Mouse (Mus musculus) liver, embryonic 13.5 days (tissue): ENCODE results near the gene Hand2. TPM values are rescaled to one million over a fixed set of nuclear protein-coding genes. Genes with fewer than 3 reads are reported as not detected.
A peak's percentile ranks its signal among the peaks of the same experiment; 100 is the strongest.

Experiments
- ATAC-seq: fragments of 200-750 bp; cut with Nextera tagmentation; 2 replicates; pipeline ENCODE4 v1.8.0; 2017; ENCODE audit warnings: low read depth, mild to moderate bottlenecking, moderate number of reproducible peaks, moderate library complexity
- DNase-seq: peaks from one replicate; pipeline ENCODE4 v3.0.0; 2022
- H3K27ac ChIP-seq: fragments of 300-500 bp; sonication (generic); 2 replicates; pipeline ENCODE4 v1.5.1; 2015; ENCODE audit warnings: moderate library complexity, mild to moderate bottlenecking, inconsistent platforms
- H3K27me3 ChIP-seq: fragments of 300-500 bp; sonication (generic); 2 replicates; pipeline ENCODE4 v1.6.1; 2015; ENCODE audit warnings: mild to moderate bottlenecking, inconsistent platforms
- H3K36me3 ChIP-seq: fragments of 300-500 bp; sonication (generic); 2 replicates; pipeline ENCODE4 v1.6.1; 2015; ENCODE audit warnings: mild to moderate bottlenecking, inconsistent platforms
- H3K4me1 ChIP-seq: fragments of 300-500 bp; sonication (generic); replicated peaks from 2 replicates; pipeline ENCODE4 v1.6.1; 2015; ENCODE audit warnings: inconsistent platforms
- H3K4me2 ChIP-seq: fragments of 300-500 bp; sonication (generic); 2 replicates; pipeline ENCODE4 v1.6.1; 2015; ENCODE audit warnings: inconsistent platforms, mild to moderate bottlenecking, moderate library complexity
- H3K4me3 ChIP-seq: fragments of 300-500 bp; sonication (generic); replicated peaks from 2 replicates; pipeline ENCODE4 v1.5.1; 2015; ENCODE audit warnings: mild to moderate bottlenecking, inconsistent platforms
- H3K9ac ChIP-seq: fragments of 300-500 bp; sonication (generic); 2 replicates; pipeline ENCODE4 v1.6.1; 2015; ENCODE audit warnings: mild to moderate bottlenecking, inconsistent platforms
- H3K9me3 ChIP-seq: fragments of 300-500 bp; sonication (generic); replicated peaks from 2 replicates; pipeline ENCODE4 v1.6.1; 2016; ENCODE audit warnings: inconsistent platforms
- WGBS: fragments of 180-500 bp; shearing (Covaris S2); methylation state at CpG from one replicate; pipeline ENCODE4 v1.1.7; 2015; ENCODE audit not compliant: insufficient replicate concordance; 5-methylcytosine and 5-hydroxymethylcytosine counted together
- polyA plus RNA-seq: library from polyadenylated mRNA; unstranded; fragments of >200 nt; fragmentation: Nextera tagmentation; extraction: Ambion mirVana; gene quantifications from 2 replicates; pipeline ENCODE4 v1.2.1, GENCODE M21; 2015

Gene Hand2
- polyA plus RNA-seq, 1 experiment from 2014 or later, result 0.81 TPM

GRCm38 (mm10) chr8:57333795-57334551, 13.2 kb downstream of the Hand2 start:
- no peaks in the 10 kb centered on the region for H3K36me3 ChIP-seq
- no peak overlapping the region for H3K27ac ChIP-seq
- H3K4me3 ChIP-seq, result 0 out of 2 replicates have a peak overlapping the region, but pooled peaks have one; percentile 14
- no peak for ATAC-seq
- DNase-seq, result no peak
- peaks cover 97% of the 10 kb centered on the region for H3K27me3 ChIP-seq
- WGBS, result under 1% methylated on average over 41 of the region's 41 CpGs
- no peaks in the 10 kb centered on the region for H3K9me3 ChIP-seq
- H3K4me1 ChIP-seq, result no peaks in the 10 kb centered on the region
- peak overlapping the region; percentile 33; the same call in 1 of the 2 replicates for H3K9ac ChIP-seq
- peak overlapping the region; percentile 26 for H3K4me2 ChIP-seq

GRCm38 (mm10) chr8:57334714-57335113, 13.9 kb downstream of the Hand2 start:
- H3K27me3 ChIP-seq, result peaks cover 97% of the 10 kb centered on the region
- no peaks in the 10 kb centered on the region for H3K36me3 ChIP-seq
- no peaks in the 10 kb centered on the region for H3K4me1 ChIP-seq
- no peaks in the 10 kb centered on the region for H3K9me3 ChIP-seq
- ATAC-seq, result no peak
- H3K4me3 ChIP-seq, result no peak overlapping the region
- H3K9ac ChIP-seq, result no peak overlapping the region
- DNase-seq, result no peak
- no peak overlapping the region for H3K27ac ChIP-seq
- under 1% methylated on average over 5 of the region's 5 CpGs for WGBS
- H3K4me2 ChIP-seq, result no peak overlapping the region

GRCm38 (mm10) chr8:57337271-57338030, 16.7 kb downstream of the Hand2 start:
- ATAC-seq (no peak), DNase-seq (no peak)
- H3K4me3 ChIP-seq, result no peak overlapping the region

GRCm38 (mm10) chr8:57339711-57340650, 19.2 kb downstream of the Hand2 start:
- H3K27me3 ChIP-seq, result peaks cover 96% of the 10 kb centered on the region
- 19% methylated on average over 14 of the region's 14 CpGs for WGBS
- H3K27ac ChIP-seq, result no peak overlapping the region
- no peaks in the 10 kb centered on the region for H3K36me3 ChIP-seq
- no peak for ATAC-seq
- H3K4me2 ChIP-seq, result no peak overlapping the region
- no peak overlapping the region for H3K9ac ChIP-seq
- no peak for DNase-seq
- no peaks in the 10 kb centered on the region for H3K4me1 ChIP-seq
- H3K4me3 ChIP-seq, result no peak overlapping the region
- H3K9me3 ChIP-seq, result no peaks in the 10 kb centered on the region

More at GRCm38 (mm10) chr8:57337271-57338030, 16.7 kb downstream of the Hand2 start:
- WGBS, result 48% methylated on average over 4 of the region's 4 CpGs
- H3K9me3 ChIP-seq, result no peaks in the 10 kb centered on the region
- H3K9ac ChIP-seq, result no peak overlapping the region
- H3K36me3 ChIP-seq, result no peaks in the 10 kb centered on the region
- no peaks in the 10 kb centered on the region for H3K4me1 ChIP-seq
- peaks cover 96% of the 10 kb centered on the region for H3K27me3 ChIP-seq
- H3K4me2 ChIP-seq, result no peak overlapping the region
- H3K27ac ChIP-seq, result no peak overlapping the region

- no peaks in the 10 kb centered on the region for H3K4me1 ChIP-seq
- peak overlapping the region; percentile 26; the same call in 1 of the 2 replicates for H3K4me2 ChIP-seq
- no peaks in the 10 kb centered on the region for H3K9me3 ChIP-seq
- DNase-seq (no peak), ATAC-seq (no peak)
- no peaks in the 10 kb centered on the region for H3K36me3 ChIP-seq
- no peak overlapping the region for H3K9ac ChIP-seq
- H3K27ac ChIP-seq, result no peak overlapping the region
- peaks cover 96% of the 10 kb centered on the region for H3K27me3 ChIP-seq
- WGBS, result 4% methylated on average over 41 of the region's 41 CpGs
- 0 out of 2 replicates have a peak overlapping the region, but pooled peaks have one; percentile 20 for H3K4me3 ChIP-seq
Measured at GRCm38 (mm10) chr8:57340840-57341540, 20.2 kb downstream of the Hand2 start.

GRCm38 (mm10) chr8:57341541-57341840, 20.7 kb downstream of the Hand2 start:
- Histone ChIP-seq H3K4me1 (no peaks in the 10 kb centered on the region), H3K9ac (no peak overlapping the region), H3K27me3 (peaks cover 96% of the 10 kb centered on the region), H3K36me3 (no peaks in the 10 kb centered on the region), H3K4me3 (no peak overlapping the region), H3K4me2 (no peak overlapping the region), H3K9me3 (no peaks in the 10 kb centered on the region), H3K27ac (no peak overlapping the region)
- WGBS, result 7% methylated on average over 6 of the region's 6 CpGs
- DNase-seq (no peak), ATAC-seq (no peak)

- Histone ChIP-seq H3K4me1 (no peaks in the 10 kb centered on the region), H3K27ac (no peak overlapping the region), H3K4me2 (no peak overlapping the region), H3K9me3 (no peaks in the 10 kb centered on the region), H3K36me3 (no peaks in the 10 kb centered on the region), H3K4me3 (no peak overlapping the region), H3K9ac (no peak overlapping the region), H3K27me3 (peaks cover 96% of the 10 kb centered on the region)
- no peak for DNase-seq
- 24% methylated on average over 10 of the region's 12 CpGs for WGBS
- ATAC-seq, result no peak
Measured at GRCm38 (mm10) chr8:57342386-57343090, 21.8 kb downstream of the Hand2 start.

GRCm38 (mm10) chr8:57343731-57344315, 23.0 kb downstream of the Hand2 start:
- DNase-seq (no peak), ATAC-seq (no peak)
- H3K4me3 ChIP-seq, result no peak overlapping the region
- H3K36me3 ChIP-seq, result no peaks in the 10 kb centered on the region
- H3K4me2 ChIP-seq, result no peak overlapping the region
- H3K9ac ChIP-seq, result no peak overlapping the region
- H3K27me3 ChIP-seq, result peaks cover 99% of the 10 kb centered on the region
- 11% methylated on average over 6 of the region's 6 CpGs for WGBS
- H3K27ac ChIP-seq, result no peak overlapping the region
- H3K9me3 ChIP-seq, result no peaks in the 10 kb centered on the region
- H3K4me1 ChIP-seq, result no peaks in the 10 kb centered on the region

- Histone ChIP-seq H3K27me3 (peaks cover 99% of the 10 kb centered on the region), H3K4me1 (no peaks in the 10 kb centered on the region), H3K9me3 (no peaks in the 10 kb centered on the region), H3K27ac (no peak overlapping the region), H3K4me3 (no peak overlapping the region), H3K4me2 (no peak overlapping the region), H3K36me3 (no peaks in the 10 kb centered on the region), H3K9ac (no peak overlapping the region)
- DNase-seq (no peak), ATAC-seq (no peak)
- 7% methylated on average over 23 of the region's 23 CpGs for WGBS
Measured at GRCm38 (mm10) chr8:57344956-57345870, 24.4 kb downstream of the Hand2 start.
